Mouse (Mus musculus) lung, embryonic 15.5 days (tissue): Measurements from ENCODE around the gene Tmem151b. TPM values are rescaled to one million over a fixed set of nuclear protein-coding genes. Genes with fewer than 3 reads are reported as not detected.

Experiments used
- ATAC-seq: fragments of 200-750 bp; cut with Nextera tagmentation; 2 replicates; pipeline ENCODE4 v1.8.0; 2017; ENCODE audit warnings: moderate number of reproducible peaks, borderline replicate concordance; ENCODE audit not compliant: low FRiP score, low TSS enrichment; ENCODE audit errors: extremely low read depth
- H3K27ac ChIP-seq: fragments of 300-500 bp; sonication (generic); 2 replicates; pipeline ENCODE4 v1.5.1; 2015; ENCODE audit warnings: moderate library complexity, mild to moderate bottlenecking, inconsistent platforms
- H3K27me3 ChIP-seq: fragments of 300-500 bp; sonication (generic); 2 replicates; pipeline ENCODE4 v1.6.1; 2015; ENCODE audit warnings: inconsistent platforms
- H3K36me3 ChIP-seq: fragments of 300-500 bp; sonication (generic); 2 replicates; pipeline ENCODE4 v1.6.1; 2015; ENCODE audit warnings: inconsistent platforms
- H3K4me1 ChIP-seq: fragments of 300-500 bp; sonication (generic); 2 replicates; pipeline ENCODE4 v1.6.1; 2015; ENCODE audit warnings: inconsistent platforms
- H3K4me2 ChIP-seq: fragments of 300-500 bp; sonication (generic); 2 replicates; pipeline ENCODE4 v1.6.1; 2015; ENCODE audit warnings: inconsistent platforms, mild to moderate bottlenecking, moderate library complexity
- H3K4me3 ChIP-seq: fragments of 300-500 bp; sonication (generic); 2 replicates; pipeline ENCODE4 v1.5.1; 2015; ENCODE audit warnings: mild to moderate bottlenecking, inconsistent platforms
- H3K9ac ChIP-seq: fragments of 300-500 bp; sonication (generic); 2 replicates; pipeline ENCODE4 v1.6.1; 2015; ENCODE audit warnings: inconsistent platforms
- H3K9me3 ChIP-seq: fragments of 300-500 bp; sonication (generic); 2 replicates; pipeline ENCODE4 v1.6.1; 2016; ENCODE audit warnings: inconsistent platforms
- WGBS: fragments of 180-500 bp; shearing (Covaris S2); methylation state at CpG from one replicate; pipeline ENCODE4 v1.1.7; 2015; 5-methylcytosine and 5-hydroxymethylcytosine counted together
- polyA plus RNA-seq: library from polyadenylated mRNA; unstranded; fragments of >200 nt; fragmentation: Nextera tagmentation; extraction: Ambion mirVana; gene quantifications from 2 replicates; pipeline ENCODE4 v1.2.1, GENCODE M21; 2015

The Tmem151b gene
- polyA plus RNA-seq, 1 experiment from 2014 or later: 2.0 TPM

DNA sequence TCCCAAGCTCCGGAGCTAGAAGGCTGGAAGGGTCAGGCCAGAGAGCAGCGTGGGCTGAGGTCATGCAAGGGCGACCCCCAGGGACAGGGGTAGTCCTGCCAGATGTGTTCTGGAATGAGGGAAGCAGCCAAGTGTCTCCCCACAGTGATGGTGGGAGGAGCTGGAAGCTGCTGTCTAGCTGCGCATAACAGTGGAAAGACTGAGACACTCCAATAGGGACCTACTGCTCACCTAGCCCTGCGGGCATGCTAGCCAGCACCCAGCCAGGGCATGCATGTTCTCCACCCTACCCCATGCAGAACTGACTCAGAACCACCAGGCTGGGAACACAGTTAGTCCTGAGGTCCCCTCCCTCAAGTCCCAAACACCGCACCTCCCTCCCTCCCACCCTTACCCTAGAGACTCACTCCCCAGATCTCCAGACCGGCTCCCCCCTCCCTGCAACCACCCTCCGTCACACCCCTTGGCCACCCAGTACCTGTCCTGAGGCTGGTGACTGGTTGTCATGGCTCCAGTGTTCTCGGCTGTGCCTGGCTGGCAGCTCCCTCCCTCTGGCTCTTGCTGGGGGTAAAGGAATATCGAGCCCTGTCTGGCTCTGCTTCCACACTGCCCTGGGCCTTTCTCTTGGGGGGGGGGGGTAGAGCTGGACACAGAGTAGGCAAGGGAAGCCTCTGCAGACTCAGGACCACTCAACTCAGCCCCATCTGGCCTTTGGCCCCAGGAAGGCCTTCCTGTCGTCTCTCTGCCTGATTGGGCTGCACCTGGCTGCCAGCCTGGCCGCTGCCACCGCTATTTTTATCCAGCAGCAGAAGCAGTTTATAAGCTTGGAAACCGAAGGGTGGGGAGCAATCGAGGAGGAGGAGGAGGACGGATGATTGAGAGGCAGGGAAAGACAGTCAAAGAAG, 42.5 kb upstream of the Tmem151b start:
- H3K27ac ChIP-seq: peak overlapping the region; percentile 67
- H3K27me3 ChIP-seq: no peaks in the 10 kb centered on the region; the same call in 1 of the 2 replicates
- H3K4me2 ChIP-seq: peak overlapping the region; percentile 99
- ATAC-seq: no peak
- H3K9me3 ChIP-seq: no peaks in the 10 kb centered on the region
- no peak overlapping the region for H3K4me3 ChIP-seq
- H3K4me1 ChIP-seq: peaks cover 63% of the 10 kb centered on the region
- H3K36me3 ChIP-seq: peaks cover 14% of the 10 kb centered on the region; the same call in 1 of the 2 replicates
- no peak overlapping the region for H3K9ac ChIP-seq
- WGBS: 44% methylated on average over 16 of the region's 16 CpGs

DNA sequence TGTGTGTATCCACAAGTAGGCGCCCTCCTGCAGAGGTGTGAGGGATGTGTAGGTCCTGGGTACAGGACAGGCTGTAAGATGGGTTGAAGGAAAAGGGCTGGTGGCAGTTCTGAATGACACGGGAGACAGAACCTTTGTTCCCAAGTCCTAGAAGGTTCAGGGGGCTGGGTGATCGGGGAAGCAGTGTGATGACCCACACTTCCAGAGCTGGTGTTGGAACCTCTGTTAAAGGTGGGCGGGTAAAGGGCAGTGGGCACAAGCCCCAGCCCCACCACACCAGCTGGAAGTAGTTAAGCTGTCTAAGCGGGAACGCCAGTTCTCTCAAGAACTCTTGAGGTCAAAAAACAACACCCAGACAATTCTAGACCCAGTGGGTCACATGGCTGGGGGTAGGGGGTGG, 40.9 kb upstream of the Tmem151b start:
- no peak for ATAC-seq
- WGBS: 58% methylated on average over 6 of the region's 6 CpGs
- H3K4me1 ChIP-seq: peaks cover 55% of the 10 kb centered on the region
- no peaks in the 10 kb centered on the region for H3K9me3 ChIP-seq
- H3K27ac ChIP-seq: no peak overlapping the region
- H3K4me2 ChIP-seq: no peak overlapping the region
- H3K9ac ChIP-seq: no peak overlapping the region
- no peak overlapping the region for H3K4me3 ChIP-seq
- H3K36me3 ChIP-seq: peaks cover 20% of the 10 kb centered on the region; the same call in 1 of the 2 replicates
- no peaks in the 10 kb centered on the region for H3K27me3 ChIP-seq

DNA sequence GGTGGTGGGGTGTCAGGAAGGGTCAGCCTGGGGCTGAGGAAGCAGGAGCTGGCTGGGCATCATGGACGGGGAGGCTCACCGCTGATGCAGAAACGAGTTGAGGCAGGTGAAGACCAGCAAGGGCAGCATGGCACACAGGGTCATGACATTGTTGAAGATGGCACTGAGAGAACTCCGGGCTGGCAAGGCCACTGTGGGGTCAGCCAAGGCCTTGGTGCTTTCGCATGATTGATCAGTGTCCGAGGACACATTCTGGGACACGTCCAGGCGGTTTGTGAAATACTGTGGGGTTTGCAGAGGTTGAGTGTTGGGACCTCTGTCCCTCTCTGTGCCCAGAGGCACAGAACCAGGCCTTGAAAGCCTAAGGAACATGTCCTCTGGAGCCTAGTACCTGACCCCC, 40.4 kb upstream of the Tmem151b start:
- no peaks in the 10 kb centered on the region for H3K9me3 ChIP-seq
- H3K36me3 ChIP-seq: peaks cover 20% of the 10 kb centered on the region; the same call in 1 of the 2 replicates
- no peak for ATAC-seq
- WGBS: 83% methylated on average over 8 of the region's 8 CpGs
- no peaks in the 10 kb centered on the region for H3K27me3 ChIP-seq
- no peak overlapping the region for H3K4me2 ChIP-seq
- no peak overlapping the region for H3K4me3 ChIP-seq
- H3K27ac ChIP-seq: no peak overlapping the region
- peaks cover 56% of the 10 kb centered on the region for H3K4me1 ChIP-seq
- no peak overlapping the region for H3K9ac ChIP-seq

DNA sequence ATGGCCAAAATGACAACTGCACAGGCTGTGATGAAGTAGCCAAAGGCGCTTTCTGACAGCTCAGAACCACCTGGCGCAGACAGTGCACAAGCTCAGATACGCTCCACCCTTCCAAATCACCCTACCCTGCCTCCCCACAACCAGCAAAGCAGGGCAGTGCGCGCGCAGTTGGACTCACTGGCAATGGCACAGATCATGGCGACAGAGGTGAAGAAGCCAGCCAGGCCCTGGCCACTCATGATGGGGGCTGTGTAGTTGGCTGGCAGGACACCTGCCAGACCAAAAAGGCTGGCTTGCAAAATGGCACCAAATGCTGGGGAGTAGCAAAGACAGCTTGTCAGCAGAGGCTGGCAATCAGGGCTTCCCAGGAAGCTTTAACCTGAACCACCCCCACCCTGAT, 39.8 kb upstream of the Tmem151b start:
- Histone ChIP-seq H3K27me3 (no peaks in the 10 kb centered on the region), H3K9ac (no peak overlapping the region), H3K4me2 (no peak overlapping the region), H3K4me1 (peaks cover 56% of the 10 kb centered on the region), H3K27ac (no peak overlapping the region), H3K36me3 (peaks cover 20% of the 10 kb centered on the region; the same call in 1 of the 2 replicates), H3K4me3 (no peak overlapping the region), H3K9me3 (no peaks in the 10 kb centered on the region)
- ATAC-seq: no peak
- 100% methylated on average over 7 of the region's 7 CpGs for WGBS

GRCm38 (mm10) chr17:45588370-45588769, 38.9 kb upstream of the Tmem151b start:
- WGBS: 90% methylated on average over 7 of the region's 7 CpGs
- no peaks in the 10 kb centered on the region for H3K27me3 ChIP-seq
- ATAC-seq: no peak
- H3K27ac ChIP-seq: no peak overlapping the region
- no peaks in the 10 kb centered on the region for H3K9me3 ChIP-seq
- H3K9ac ChIP-seq: no peak overlapping the region
- peaks cover 20% of the 10 kb centered on the region; the same call in 1 of the 2 replicates for H3K36me3 ChIP-seq
- no peak overlapping the region for H3K4me2 ChIP-seq
- peaks cover 52% of the 10 kb centered on the region for H3K4me1 ChIP-seq
- no peak overlapping the region for H3K4me3 ChIP-seq

DNA sequence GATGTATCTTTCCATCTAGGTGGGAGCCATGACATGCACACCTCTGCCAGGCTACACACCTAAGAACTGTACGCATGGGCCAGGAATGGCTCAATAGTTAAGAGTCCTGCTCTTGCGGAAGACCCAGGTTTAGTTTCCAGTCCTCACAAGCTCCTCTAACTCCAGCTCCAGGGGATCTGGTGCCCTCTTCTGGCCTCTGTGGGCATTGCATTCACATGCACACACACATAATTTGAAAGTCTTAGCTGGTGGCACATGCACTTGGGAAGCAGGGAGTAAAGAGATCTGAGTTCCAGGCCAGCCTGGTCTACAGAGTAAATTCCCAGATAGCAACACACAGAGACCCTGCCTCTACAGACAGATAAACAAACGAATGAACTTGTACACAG, 37.0 kb upstream of the Tmem151b start:
- ATAC-seq: no peak
- H3K4me3 ChIP-seq: no peak overlapping the region
- no peak overlapping the region for H3K9ac ChIP-seq
- H3K4me1 ChIP-seq: peaks cover 37% of the 10 kb centered on the region
- peaks cover 20% of the 10 kb centered on the region; the same call in 1 of the 2 replicates for H3K36me3 ChIP-seq
- H3K9me3 ChIP-seq: no peaks in the 10 kb centered on the region
- 99% methylated on average over 3 of the region's 3 CpGs for WGBS
- H3K27me3 ChIP-seq: no peaks in the 10 kb centered on the region
- H3K4me2 ChIP-seq: no peak overlapping the region
- H3K27ac ChIP-seq: no peak overlapping the region

DNA sequence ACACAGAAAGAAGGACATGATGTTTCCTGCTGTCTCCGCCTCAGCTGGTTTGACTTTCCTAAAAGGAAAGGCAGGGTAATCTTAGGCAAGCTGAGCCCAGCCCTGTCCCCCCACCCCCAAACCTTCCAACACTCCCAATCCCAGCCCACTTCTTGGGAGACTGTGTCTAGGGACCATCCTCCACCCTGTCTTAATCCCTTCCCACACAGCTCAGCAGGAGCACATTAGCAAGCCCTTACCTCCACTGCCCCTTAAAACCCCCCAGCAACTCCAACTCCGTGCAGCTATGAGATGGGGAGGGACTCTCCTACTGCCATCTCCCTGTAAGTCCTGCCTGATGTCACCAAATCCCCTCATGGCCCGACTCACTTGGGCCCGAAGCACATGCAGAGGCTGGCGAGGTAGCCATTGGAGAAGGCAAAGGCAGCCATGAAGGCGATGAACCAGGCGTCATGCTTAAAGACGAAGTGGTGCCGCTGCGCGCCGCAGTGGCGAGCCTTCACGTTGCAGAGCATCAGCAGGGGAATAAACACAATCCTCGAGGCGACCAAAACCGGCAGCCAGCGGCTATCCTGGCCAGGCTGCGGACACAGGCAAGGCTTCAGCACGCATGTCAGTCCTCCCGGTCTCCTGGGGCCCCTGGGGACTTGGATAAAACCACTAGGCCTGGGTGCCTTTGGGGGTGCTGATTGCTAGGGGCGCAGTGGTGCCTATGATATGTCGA, 36.4 kb upstream of the Tmem151b start:
- 67% methylated on average over 23 of the region's 23 CpGs for WGBS
- Histone ChIP-seq H3K9ac (no peak overlapping the region), H3K27me3 (no peaks in the 10 kb centered on the region), H3K27ac (peak overlapping the region; percentile 84), H3K4me3 (no peak overlapping the region), H3K4me2 (no peak overlapping the region), H3K4me1 (peaks cover 38% of the 10 kb centered on the region), H3K36me3 (peaks cover 20% of the 10 kb centered on the region; the same call in 1 of the 2 replicates), H3K9me3 (no peaks in the 10 kb centered on the region)
- ATAC-seq: no peak

- Histone ChIP-seq H3K36me3 (peaks cover 20% of the 10 kb centered on the region; the same call in 1 of the 2 replicates), H3K4me2 (peak overlapping the region; percentile 15), H3K9ac (no peak overlapping the region), H3K4me3 (no peak overlapping the region), H3K9me3 (no peaks in the 10 kb centered on the region), H3K27ac (peak overlapping the region; percentile 84), H3K27me3 (no peaks in the 10 kb centered on the region), H3K4me1 (peaks cover 36% of the 10 kb centered on the region)
- WGBS: 28% methylated on average over 14 of the region's 14 CpGs
- peak; percentile 49 for ATAC-seq
Observed at GRCm38 (mm10) chr17:45584939-45585678, 35.6 kb upstream of the Tmem151b start.

GRCm38 (mm10) chr17:45584096-45584896, 34.8 kb upstream of the Tmem151b start:
- Histone ChIP-seq H3K4me3 (no peak overlapping the region), H3K9ac (no peak overlapping the region), H3K27ac (peak overlapping the region; percentile 84), H3K4me2 (peak overlapping the region; percentile 15), H3K9me3 (no peaks in the 10 kb centered on the region), H3K4me1 (peaks cover 36% of the 10 kb centered on the region), H3K36me3 (peaks cover 18% of the 10 kb centered on the region; the same call in 1 of the 2 replicates), H3K27me3 (no peaks in the 10 kb centered on the region)
- WGBS: 30% methylated on average over 12 of the region's 12 CpGs
- ATAC-seq: peak; percentile 69

DNA sequence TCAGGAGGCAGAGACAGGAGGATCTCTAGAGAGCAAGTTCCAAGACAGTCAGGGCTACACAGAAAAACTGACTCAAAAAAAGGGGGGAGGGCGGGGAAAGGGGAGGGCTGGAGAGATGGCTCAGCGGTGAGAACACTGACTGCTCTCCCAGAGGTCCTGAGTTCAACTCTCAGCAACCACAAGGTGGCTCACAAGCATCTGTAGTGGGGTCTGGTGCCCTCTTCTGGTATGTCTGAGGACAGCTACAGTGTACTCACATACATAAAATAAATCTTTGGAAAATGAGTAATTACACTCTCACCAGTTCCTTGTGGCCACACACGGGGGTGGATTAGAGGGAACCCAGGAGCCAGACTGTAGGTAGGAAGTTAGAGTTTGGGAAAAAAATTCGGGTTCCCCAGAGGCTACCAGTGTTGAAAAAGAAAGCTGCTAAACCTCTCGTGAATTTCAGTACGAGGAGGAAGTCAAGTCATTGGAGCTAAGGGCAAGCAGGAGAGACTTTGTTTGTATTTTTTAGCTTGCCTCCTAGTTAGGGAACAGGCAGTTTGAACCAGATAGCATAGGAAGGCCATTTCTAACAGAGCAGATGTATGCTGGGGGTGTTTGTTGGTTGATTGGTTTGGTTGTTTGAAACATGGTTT, 33.4 kb upstream of the Tmem151b start:
- Histone ChIP-seq H3K4me3 (no peak overlapping the region), H3K9me3 (no peaks in the 10 kb centered on the region), H3K4me2 (no peak overlapping the region), H3K27ac (no peak overlapping the region), H3K4me1 (peaks cover 41% of the 10 kb centered on the region), H3K27me3 (no peaks in the 10 kb centered on the region), H3K36me3 (peaks cover 10% of the 10 kb centered on the region; the same call in 1 of the 2 replicates), H3K9ac (no peak overlapping the region)
- WGBS: 64% methylated on average over 6 of the region's 6 CpGs
- no peak for ATAC-seq
